Mouse (Mus musculus): ENCODE results near the gene Klhl29. TPM values are rescaled to one million over a fixed set of nuclear protein-coding genes. Genes with fewer than 3 reads are reported as not detected.

Klhl29 gene
- polyA plus RNA-seq, 1 experiment, result 0.22 TPM

- no peak for TF ChIP-seq POLR2A (IDR thresholded peaks at IDR 0.05; ENCODE audit: borderline replicate concordance, control insufficient read depth, low read depth, low read length)
- TF ChIP-seq CTCF (IDR thresholded peaks at IDR 0.05; ENCODE audit: control insufficient read depth, insufficient read depth, low read length), result no peak
- H3K4me3 ChIP-seq (replicated peaks; ENCODE audit: control insufficient read depth, low read depth, low read length), result no peak overlapping the region
- WGBS, result 3% methylated on average over 9 of the region's 9 CpGs
- no peak overlapping the region for H3K27ac ChIP-seq (ENCODE audit: control insufficient read depth, insufficient read depth, low read depth, low read length, poor library complexity)
- H3K4me1 ChIP-seq (ENCODE audit: control insufficient read depth, insufficient read depth, low read length), result no peaks in the 10 kb centered on the region
Observed at GRCm38 (mm10) chr12:5277028-5277427, 98.5 kb downstream of the Klhl29 start.

- H3K4me3 ChIP-seq (replicated peaks; ENCODE audit: control insufficient read depth, low read depth, low read length), result no peak overlapping the region
- H3K27ac ChIP-seq (ENCODE audit: control insufficient read depth, insufficient read depth, low read depth, low read length, poor library complexity), result no peak overlapping the region
- WGBS, result 85% methylated on average over 6 of the region's 6 CpGs
- H3K4me1 ChIP-seq (ENCODE audit: control insufficient read depth, insufficient read depth, low read length), result no peaks in the 10 kb centered on the region
- TF ChIP-seq CTCF (IDR thresholded peaks at IDR 0.05; ENCODE audit: control insufficient read depth, insufficient read depth, low read length) (no peak), POLR2A (IDR thresholded peaks at IDR 0.05; ENCODE audit: borderline replicate concordance, control insufficient read depth, low read depth, low read length) (no peak)
Observed at GRCm38 (mm10) chr12:5275507-5275936, 100.0 kb downstream of the Klhl29 start.

GRCm38 (mm10) chr12:5274519-5274944 is 101.0 kb downstream of the Klhl29 start:
- WGBS, result 85% methylated on average over 8 of the region's 8 CpGs
- Histone ChIP-seq H3K4me1 (ENCODE audit: control insufficient read depth, insufficient read depth, low read length) (no peaks in the 10 kb centered on the region), H3K4me3 (replicated peaks; ENCODE audit: control insufficient read depth, low read depth, low read length) (no peak overlapping the region), H3K27ac (ENCODE audit: control insufficient read depth, insufficient read depth, low read depth, low read length, poor library complexity) (no peak overlapping the region)
- TF ChIP-seq POLR2A (IDR thresholded peaks at IDR 0.05; ENCODE audit: borderline replicate concordance, control insufficient read depth, low read depth, low read length) (no peak), CTCF (IDR thresholded peaks at IDR 0.05; ENCODE audit: control insufficient read depth, insufficient read depth, low read length) (no peak)

GRCm38 (mm10) chr12:5273316-5274047 is 102.0 kb downstream of the Klhl29 start:
- H3K27ac ChIP-seq (ENCODE audit: control insufficient read depth, insufficient read depth, low read depth, low read length, poor library complexity), result no peak overlapping the region
- no peak overlapping the region for H3K4me3 ChIP-seq (replicated peaks; ENCODE audit: control insufficient read depth, low read depth, low read length)
- no peak for TF ChIP-seq POLR2A (IDR thresholded peaks at IDR 0.05; ENCODE audit: borderline replicate concordance, control insufficient read depth, low read depth, low read length)
- 76% methylated on average over 4 of the region's 4 CpGs for WGBS
- no peaks in the 10 kb centered on the region for H3K4me1 ChIP-seq (ENCODE audit: control insufficient read depth, insufficient read depth, low read length)

- TF ChIP-seq CTCF (IDR thresholded peaks at IDR 0.05; ENCODE audit: control insufficient read depth, insufficient read depth, low read length) (no peak), POLR2A (IDR thresholded peaks at IDR 0.05; ENCODE audit: borderline replicate concordance, control insufficient read depth, low read depth, low read length) (no peak)
- WGBS, result 74% methylated on average over 3 of the region's 3 CpGs
- no peak overlapping the region for H3K27ac ChIP-seq (ENCODE audit: control insufficient read depth, insufficient read depth, low read depth, low read length, poor library complexity)
- no peak overlapping the region for H3K4me3 ChIP-seq (replicated peaks; ENCODE audit: control insufficient read depth, low read depth, low read length)
- H3K4me1 ChIP-seq (ENCODE audit: control insufficient read depth, insufficient read depth, low read length), result no peaks in the 10 kb centered on the region
Observed at GRCm38 (mm10) chr12:5270527-5270926, 105.0 kb downstream of the Klhl29 start.

GRCm38 (mm10) chr12:5269936-5270335 is 105.5 kb downstream of the Klhl29 start:
- Histone ChIP-seq H3K27ac (ENCODE audit: control insufficient read depth, insufficient read depth, low read depth, low read length, poor library complexity) (no peak overlapping the region), H3K4me3 (replicated peaks; ENCODE audit: control insufficient read depth, low read depth, low read length) (no peak overlapping the region), H3K4me1 (ENCODE audit: control insufficient read depth, insufficient read depth, low read length) (no peaks in the 10 kb centered on the region)
- 66% methylated on average over 9 of the region's 9 CpGs for WGBS
- TF ChIP-seq CTCF (IDR thresholded peaks at IDR 0.05; ENCODE audit: control insufficient read depth, insufficient read depth, low read length) (no peak), POLR2A (IDR thresholded peaks at IDR 0.05; ENCODE audit: borderline replicate concordance, control insufficient read depth, low read depth, low read length) (no peak)

- Histone ChIP-seq H3K4me1 (ENCODE audit: control insufficient read depth, insufficient read depth, low read length) (no peaks in the 10 kb centered on the region), H3K4me3 (replicated peaks; ENCODE audit: control insufficient read depth, low read depth, low read length) (no peak overlapping the region), H3K27ac (ENCODE audit: control insufficient read depth, insufficient read depth, low read depth, low read length, poor library complexity) (no peak overlapping the region)
- 88% methylated on average over 7 of the region's 7 CpGs for WGBS
- TF ChIP-seq POLR2A (IDR thresholded peaks at IDR 0.05; ENCODE audit: borderline replicate concordance, control insufficient read depth, low read depth, low read length) (no peak), CTCF (IDR thresholded peaks at IDR 0.05; ENCODE audit: control insufficient read depth, insufficient read depth, low read length) (no peak)
Observed at GRCm38 (mm10) chr12:5269061-5269460, 106.4 kb downstream of the Klhl29 start.

- Histone ChIP-seq H3K4me1 (ENCODE audit: control insufficient read depth, insufficient read depth, low read length) (no peaks in the 10 kb centered on the region), H3K27ac (ENCODE audit: control insufficient read depth, insufficient read depth, low read depth, low read length, poor library complexity) (no peak overlapping the region), H3K4me3 (replicated peaks; ENCODE audit: control insufficient read depth, low read depth, low read length) (no peak overlapping the region)
- no peak for TF ChIP-seq POLR2A (IDR thresholded peaks at IDR 0.05; ENCODE audit: borderline replicate concordance, control insufficient read depth, low read depth, low read length)
- TF ChIP-seq CTCF (IDR thresholded peaks at IDR 0.05; ENCODE audit: control insufficient read depth, insufficient read depth, low read length), result no peak
- WGBS, result 35% methylated on average over 9 of the region's 9 CpGs
Observed at GRCm38 (mm10) chr12:5268188-5268612, 107.3 kb downstream of the Klhl29 start.

Measured in bone marrow, adult 2 months (tissue).